14 mouse cellular contexts compared by ENCODE assay signal in the genomic region with DNA sequence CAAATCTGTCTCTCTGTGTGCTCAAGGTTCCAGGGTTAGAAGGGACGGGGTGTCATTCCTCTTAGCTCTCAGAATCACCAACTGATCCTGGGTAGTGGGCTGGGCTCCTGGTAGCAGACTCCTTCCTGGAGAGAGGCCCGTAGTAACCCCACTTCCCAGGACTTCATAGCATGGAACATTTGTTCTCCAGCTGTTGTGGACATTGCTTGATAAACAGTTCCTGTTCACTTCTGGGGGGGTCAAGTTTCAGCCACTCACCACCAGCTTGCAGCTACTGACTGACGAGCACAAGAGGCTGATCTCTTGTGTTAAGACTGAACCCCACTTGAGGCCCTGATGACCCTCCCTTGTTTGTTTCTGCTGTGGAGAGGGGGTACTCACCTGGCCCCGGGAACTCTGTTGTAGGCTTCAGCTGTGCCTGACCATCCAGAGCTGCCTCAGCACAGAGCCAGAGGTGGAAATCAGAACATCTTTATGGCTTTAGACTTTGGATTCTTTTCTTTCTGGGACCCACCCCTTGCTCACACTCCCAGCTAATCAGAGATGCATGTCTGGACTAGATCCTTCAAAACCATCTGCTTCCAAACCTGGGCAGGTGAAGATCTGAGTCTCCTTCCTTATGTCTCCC. TPM values are rescaled to one million over a fixed set of nuclear protein-coding genes. Genes with fewer than 3 reads are reported as not detected.
DNase-seq lines count a peak whose midpoint lies in the region; ATAC-seq and TF ChIP-seq lines count a peak whose summit lies in the region.
"Had no signal": no experiment of that assay in that cellular context is flagged by ENCODE, and none has a peak within 500 bp of the region (broad histone marks: within the 10 kb centered on the region; RNA-seq: fewer than 3 reads in every experiment).

Gene Ms4a10 (minus strand): TSS at position 433 of the 628 bp plus-strand sequence.

- no peaks in the 10 kb centered on the region for H3K27me3 ChIP-seq in embryonic facial prominence, embryonic 11.5 days (ENCODE audit: control insufficient read depth, insufficient read depth, low read length)
- H3K27me3 ChIP-seq in embryonic facial prominence, embryonic 10.5 days (replicated peaks; ENCODE audit: low read depth, poor library complexity, severe bottlenecking), result no peaks in the 10 kb centered on the region
- H3K27me3 ChIP-seq in embryonic facial prominence, embryonic 14.5 days (replicated peaks; ENCODE audit: control insufficient read depth, insufficient read depth, low read length), result no peaks in the 10 kb centered on the region
- no peaks in the 10 kb centered on the region for H3K27me3 ChIP-seq in limb, embryonic 14.5 days (ENCODE audit: control insufficient read depth, insufficient read depth, low read length)
- no peaks in the 10 kb centered on the region for H3K27me3 ChIP-seq in forebrain, embryonic 16.5 days (replicated peaks; ENCODE audit: control insufficient read depth, insufficient read depth, low read length)
- H3K27me3 ChIP-seq: embryonic facial prominence, embryonic 13.5 days had no signal

- 35% methylated on average over 4 of the region's 4 CpGs for WGBS in embryonic facial prominence, embryonic 11.5 days
- WGBS in embryonic facial prominence, embryonic 10.5 days, result 51% methylated on average over 4 of the region's 4 CpGs
- 34% methylated on average over 4 of the region's 4 CpGs for WGBS in embryonic facial prominence, embryonic 14.5 days
- 38% methylated on average over 4 of the region's 4 CpGs for WGBS in limb, embryonic 14.5 days
- 73% methylated on average over 4 of the region's 4 CpGs for WGBS in forebrain, embryonic 16.5 days

- no peaks in the 10 kb centered on the region for H3K36me3 ChIP-seq in embryonic facial prominence, embryonic 11.5 days (replicated peaks; ENCODE audit: control insufficient read depth, insufficient read depth, low read depth, low read length)
- no peaks in the 10 kb centered on the region for H3K36me3 ChIP-seq in embryonic facial prominence, embryonic 10.5 days (replicated peaks)
- no peaks in the 10 kb centered on the region for H3K36me3 ChIP-seq in embryonic facial prominence, embryonic 14.5 days (ENCODE audit: control insufficient read depth, insufficient read depth, low read length)
- no peaks in the 10 kb centered on the region for H3K36me3 ChIP-seq in limb, embryonic 14.5 days (ENCODE audit: control insufficient read depth, insufficient read depth, low read length)
- H3K36me3 ChIP-seq in forebrain, embryonic 16.5 days (ENCODE audit: control insufficient read depth, insufficient read depth), result no peaks in the 10 kb centered on the region
- H3K36me3 ChIP-seq: embryonic facial prominence, embryonic 13.5 days had no signal

- H3K4me2 ChIP-seq in embryonic facial prominence, embryonic 11.5 days (ENCODE audit: low read depth, low read length), result no peak within 1 kb of the TSS
- H3K4me2 ChIP-seq in embryonic facial prominence, embryonic 14.5 days (ENCODE audit: low read depth, low read length), result no peak within 1 kb of the TSS
- H3K4me2 ChIP-seq in limb, embryonic 14.5 days (replicated peaks; ENCODE audit: low read depth, low read length, severe bottlenecking), result no peak within 1 kb of the TSS
- no peak within 1 kb of the TSS for H3K4me2 ChIP-seq in forebrain, embryonic 16.5 days (ENCODE audit: low read length)
- H3K4me2 ChIP-seq: embryonic facial prominence, embryonic 13.5 days had no signal

- peak; percentile 16; the same call in 1 of the 2 replicates for ATAC-seq in embryonic facial prominence, embryonic 11.5 days (replicated peaks; ENCODE audit: insufficient number of reproducible peaks, low FRiP score, low TSS enrichment, low read depth)
- ATAC-seq in embryonic facial prominence, embryonic 14.5 days (ENCODE audit: low read depth), result peak; percentile 81
- ATAC-seq in limb, embryonic 14.5 days (ENCODE audit: low FRiP score, low read depth), result peak; percentile 77
- no peak for ATAC-seq in forebrain, embryonic 16.5 days
- ATAC-seq: inflammation-experienced regulatory T-cells, adult 6 months had no signal

- H3K4me1 ChIP-seq in embryonic facial prominence, embryonic 11.5 days (ENCODE audit: control insufficient read depth, insufficient read depth, low read length), result no peaks in the 10 kb centered on the region
- H3K4me1 ChIP-seq in embryonic facial prominence, embryonic 10.5 days, result peaks cover 7% of the 10 kb centered on the region
- 0 out of 2 replicates have a peak, but pooled peaks cover 5% of the 10 kb centered on the region for H3K4me1 ChIP-seq in embryonic facial prominence, embryonic 14.5 days (ENCODE audit: control insufficient read depth, insufficient read depth, low read length)
- H3K4me1 ChIP-seq in limb, embryonic 14.5 days (ENCODE audit: control insufficient read depth, insufficient read depth, low read length), result no peaks in the 10 kb centered on the region
- no peaks in the 10 kb centered on the region for H3K4me1 ChIP-seq in forebrain, embryonic 16.5 days (replicated peaks; ENCODE audit: control insufficient read depth, insufficient read depth, low read length)

- H3K27ac ChIP-seq in embryonic facial prominence, embryonic 11.5 days (replicated peaks; ENCODE audit: low read depth, low read length), result no peak within 1 kb of the TSS
- H3K27ac ChIP-seq in embryonic facial prominence, embryonic 10.5 days (replicated peaks), result no peak within 1 kb of the TSS
- H3K27ac ChIP-seq in embryonic facial prominence, embryonic 14.5 days (replicated peaks; ENCODE audit: low read depth, low read length), result no peak within 1 kb of the TSS
- H3K27ac ChIP-seq in limb, embryonic 14.5 days (replicated peaks; ENCODE audit: low read depth, low read length), result no peak within 1 kb of the TSS
- H3K27ac ChIP-seq in forebrain, embryonic 16.5 days (ENCODE audit: low read length), result no peak within 1 kb of the TSS
- H3K27ac ChIP-seq: embryonic facial prominence, embryonic 13.5 days had no signal

- no peak for TF ChIP-seq POLR2A in limb, embryonic 14.5 days (IDR thresholded peaks at IDR 0.05; ENCODE audit: borderline replicate concordance, extremely low read depth, insufficient read depth, insufficient read length)

- H3K9me3 ChIP-seq in embryonic facial prominence, embryonic 11.5 days (replicated peaks; ENCODE audit: control insufficient read depth, low read length), result no peaks in the 10 kb centered on the region
- peaks cover 17% of the 10 kb centered on the region; the same call in 1 of the 2 replicates for H3K9me3 ChIP-seq in embryonic facial prominence, embryonic 10.5 days
- no peaks in the 10 kb centered on the region for H3K9me3 ChIP-seq in embryonic facial prominence, embryonic 14.5 days (ENCODE audit: control insufficient read depth, low read length)
- no peaks in the 10 kb centered on the region for H3K9me3 ChIP-seq in limb, embryonic 14.5 days (ENCODE audit: control insufficient read depth, low read length)
- H3K9me3 ChIP-seq in forebrain, embryonic 16.5 days (ENCODE audit: control insufficient read depth, low read length), result peaks cover 8% of the 10 kb centered on the region; the same call in 1 of the 2 replicates
- H3K9me3 ChIP-seq: embryonic facial prominence, embryonic 13.5 days had no signal

- no peak for DNase-seq in embryonic facial prominence, embryonic 11.5 days (ENCODE audit: low spot score)
- DNase-seq in embryonic facial prominence, embryonic 10.5 days (ENCODE audit: low spot score), result no peak
- peak; percentile 53 for DNase-seq in kidney, postnatal 10 days
- no peak for DNase-seq in kidney, postnatal 36 days
- DNase-seq in embryonic facial prominence, embryonic 14.5 days (ENCODE audit: low spot score), result peak; percentile 82
- peak; percentile 45 for DNase-seq in limb, embryonic 14.5 days (ENCODE audit: low spot score)
- DNase-seq in right cerebral cortex, adult 2 months (ENCODE audit: low spot score in 2 of 2), result no peak
- DNase-seq: adrenal gland, postnatal 10 days; cerebellum, adult 11 months had no signal

- H3K4me3 ChIP-seq in embryonic facial prominence, embryonic 11.5 days (ENCODE audit: low read depth, low read length), result no peak within 1 kb of the TSS
- H3K4me3 ChIP-seq in embryonic facial prominence, embryonic 10.5 days, result no peak within 1 kb of the TSS
- no peak within 1 kb of the TSS for H3K4me3 ChIP-seq in embryonic facial prominence, embryonic 14.5 days (ENCODE audit: low read depth, low read length)
- H3K4me3 ChIP-seq in limb, embryonic 14.5 days (replicated peaks; ENCODE audit: low read length), result no peak within 1 kb of the TSS
- no peak within 1 kb of the TSS for H3K4me3 ChIP-seq in forebrain, embryonic 16.5 days (replicated peaks; ENCODE audit: low read length)
- H3K4me3 ChIP-seq: embryonic facial prominence, embryonic 13.5 days had no signal

- H3K9ac ChIP-seq in embryonic facial prominence, embryonic 11.5 days (replicated peaks; ENCODE audit: low read length), result no peak within 1 kb of the TSS
- no peak within 1 kb of the TSS for H3K9ac ChIP-seq in embryonic facial prominence, embryonic 14.5 days (ENCODE audit: low read depth, low read length)
- no peak within 1 kb of the TSS for H3K9ac ChIP-seq in limb, embryonic 14.5 days (ENCODE audit: low read depth, low read length, severe bottlenecking)
- H3K9ac ChIP-seq in forebrain, embryonic 16.5 days (replicated peaks; ENCODE audit: low read depth, low read length), result no peak within 1 kb of the TSS
- H3K9ac ChIP-seq: embryonic facial prominence, embryonic 13.5 days had no signal

RNA-seq across cellular contexts. Expression of gene Ms4a10, which starts in this region (rescaled TPM):
- not detected in 2 replicates for polyA plus RNA-seq in embryonic facial prominence, embryonic 11.5 days (2014; fragmentation: Nextera tagmentation; extraction: Ambion mirVana)
- polyA plus RNA-seq in embryonic facial prominence, embryonic 10.5 days (2016; fragmentation: Nextera tagmentation; extraction: Ambion mirVana), result not detected in 2 replicates
- polyA plus RNA-seq in embryonic facial prominence, embryonic 14.5 days (2014; fragmentation: Nextera tagmentation; extraction: Ambion mirVana), result 0.53 and 0.89 TPM in 2 replicates
- polyA plus RNA-seq in limb, embryonic 14.5 days (2012; rRNA removed), result 0.08 and 0.27 TPM in 2 replicates
- 0.57 TPM in 1 of 2 replicates, not detected in the other for polyA plus RNA-seq in limb, embryonic 14.5 days (2014; fragmentation: Nextera tagmentation; extraction: Ambion mirVana)
- polyA plus RNA-seq in forebrain, embryonic 16.5 days (2015; fragmentation: Nextera tagmentation; extraction: Ambion mirVana), result not detected in 2 replicates
- polyA plus RNA-seq: embryonic facial prominence, embryonic 13.5 days; frontal cortex, adult 2 months; heart, embryonic 14.5 days; inflammation-experienced regulatory T-cells, adult 6 months had no signal

Comparison
In these comparisons a context has a peak if more than half of its experiments do, and no peak if none do; other contexts are left out.
1. Peak in ATAC-seq in embryonic facial prominence, embryonic 11.5 days; RNA of the gene not detected or under 1 TPM.
2. Peak in DNase-seq and ATAC-seq in embryonic facial prominence, embryonic 14.5 days; RNA of the gene not detected or under 1 TPM.
3. Peak in DNase-seq and ATAC-seq in limb, embryonic 14.5 days; RNA of the gene not detected or under 1 TPM.